Mouse (Mus musculus): Measurements from ENCODE around the gene Zcchc3.
"Not testable (repeated sequence)": the region's sequence is repeated elsewhere in the genome, so short reads cannot be mapped to it uniquely, and the experiment has no call there.

Gene Zcchc3

GRCm38 (mm10) chr2:152414591-152415165, at the start of gene Zcchc3:
TSS of gene Zcchc3 (minus strand) at chr2:152415027.
- peak; percentile 60 for DNase-seq (ENCODE audit: low read depth, low spot score)

- no peak for DNase-seq (ENCODE audit: low read depth, low spot score)
Measured at GRCm38 (mm10) chr2:152459241-152459640, 44.4 kb upstream of the Zcchc3 start.

GRCm38 (mm10) chr2:152452101-152452781, 37.4 kb upstream of the Zcchc3 start:
- DNase-seq (ENCODE audit: low read depth, low spot score) = no peak

DNA sequence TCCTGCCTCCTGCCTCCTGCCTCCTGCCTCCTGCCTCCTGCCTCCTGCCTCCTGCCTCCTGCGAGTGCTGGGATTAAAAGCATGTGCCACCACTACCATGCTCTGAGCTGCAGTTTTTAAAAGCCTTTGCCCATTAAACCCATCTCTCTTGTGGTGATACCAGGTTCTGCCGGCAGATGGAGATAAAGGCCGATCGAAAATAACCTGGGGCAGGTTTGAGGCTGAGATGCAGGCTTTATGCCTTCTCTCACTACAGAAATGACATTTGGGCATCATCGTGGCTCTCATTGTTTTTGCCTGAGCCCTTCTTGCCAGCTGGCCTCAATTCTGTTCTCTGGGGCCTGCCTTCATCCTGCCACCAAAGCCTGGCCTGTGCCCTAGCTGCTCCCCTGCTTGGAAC, 35.4 kb upstream of the Zcchc3 start:
- no peak for DNase-seq (ENCODE audit: low read depth, low spot score)

DNA sequence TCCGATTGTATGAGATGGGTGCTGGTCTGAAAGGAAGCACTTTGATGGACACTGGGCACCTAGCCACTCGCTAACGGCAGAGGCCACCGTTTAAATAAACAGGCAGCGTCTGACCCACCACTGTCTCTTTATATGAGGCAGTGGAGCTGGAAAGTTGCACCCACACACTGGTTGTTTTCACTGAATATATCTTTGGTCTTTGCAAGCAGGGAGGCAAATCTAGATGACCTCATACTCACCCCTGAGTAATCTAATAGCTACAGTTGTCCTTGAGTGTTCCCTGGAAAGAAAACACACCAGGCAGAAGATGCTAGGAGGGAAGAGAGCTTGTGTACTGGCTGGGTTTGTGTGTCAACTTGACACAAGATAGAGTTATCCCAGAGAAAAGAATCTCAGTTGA, 32.6 kb upstream of the Zcchc3 start:
- no peak for DNase-seq (ENCODE audit: low read depth, low spot score)

GRCm38 (mm10) chr2:152446642-152447041, 31.8 kb upstream of the Zcchc3 start:
- no peak for DNase-seq (ENCODE audit: low read depth, low spot score)

GRCm38 (mm10) chr2:152443281-152443680, 28.5 kb upstream of the Zcchc3 start:
- DNase-seq (ENCODE audit: low read depth, low spot score) = no peak

DNA sequence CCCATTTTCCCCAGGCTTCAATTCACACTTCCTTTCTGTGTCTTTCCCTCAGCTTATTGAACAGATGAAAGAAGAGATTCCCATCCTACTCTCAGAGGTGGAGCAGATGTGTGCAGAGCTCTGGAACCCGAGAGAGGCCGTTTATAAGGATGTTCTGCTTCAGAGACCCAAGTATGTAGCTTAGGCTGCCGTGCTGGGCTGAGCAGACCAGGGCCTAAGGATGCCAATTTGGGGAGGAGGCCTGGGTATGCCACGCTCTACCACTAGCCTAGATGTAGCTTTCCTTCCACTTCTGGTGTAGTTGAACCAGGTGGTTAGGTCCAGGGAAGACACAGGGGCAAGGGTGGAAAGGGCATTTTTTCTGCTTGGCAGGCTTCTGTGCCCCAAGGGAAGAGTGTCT, 27.5 kb upstream of the Zcchc3 start:
- no peak for DNase-seq (ENCODE audit: low read depth, low spot score)

- no peak for DNase-seq (ENCODE audit: low read depth, low spot score)
Measured at GRCm38 (mm10) chr2:152439833-152440232, 25.0 kb upstream of the Zcchc3 start.

GRCm38 (mm10) chr2:152438963-152439362, 24.1 kb upstream of the Zcchc3 start:
- DNase-seq (ENCODE audit: low read depth, low spot score) = no peak

DNA sequence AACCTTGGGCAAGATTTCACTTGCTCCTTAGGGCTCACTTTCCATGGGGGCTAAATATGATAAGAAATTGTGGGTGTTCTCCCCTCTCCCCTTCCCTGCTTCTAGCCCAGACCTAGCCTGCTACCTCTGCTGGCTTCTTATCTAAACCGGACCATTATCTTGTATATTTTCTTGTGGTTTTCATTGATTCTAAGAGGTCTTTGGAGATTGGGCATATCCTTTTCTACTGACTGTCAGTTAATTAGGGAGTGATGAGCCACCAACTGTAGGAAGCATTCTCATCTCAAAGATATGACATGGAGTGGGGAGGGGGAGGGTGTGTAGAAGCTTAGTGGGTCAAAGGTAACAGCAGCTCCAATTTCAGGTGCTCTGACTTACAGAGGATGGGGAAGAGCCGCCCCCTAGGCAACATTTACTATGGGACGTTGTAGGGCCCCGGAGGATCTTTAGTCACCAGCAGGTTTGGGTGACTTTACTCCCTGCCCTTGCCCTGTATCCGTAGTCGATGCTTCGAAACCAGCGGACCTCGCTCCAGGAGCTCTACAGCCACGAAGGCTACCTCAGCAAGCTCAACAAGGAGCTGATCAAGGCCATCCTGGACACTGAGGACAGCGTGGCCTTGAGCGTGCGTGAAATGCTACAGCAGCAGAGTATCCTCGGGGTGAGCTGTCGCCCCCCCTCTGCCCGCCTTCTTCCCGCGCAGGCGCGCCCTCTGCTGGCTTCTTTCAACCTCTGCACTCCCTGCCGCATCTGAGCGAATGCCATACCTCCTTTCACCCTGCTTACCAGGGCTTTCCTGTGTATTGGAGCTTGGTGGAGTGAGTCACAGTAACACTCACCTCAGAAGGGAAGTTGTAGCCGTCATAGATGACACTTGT, 22.4 kb upstream of the Zcchc3 start:
- peak; percentile 39 for DNase-seq (ENCODE audit: low read depth, low spot score)

DNA sequence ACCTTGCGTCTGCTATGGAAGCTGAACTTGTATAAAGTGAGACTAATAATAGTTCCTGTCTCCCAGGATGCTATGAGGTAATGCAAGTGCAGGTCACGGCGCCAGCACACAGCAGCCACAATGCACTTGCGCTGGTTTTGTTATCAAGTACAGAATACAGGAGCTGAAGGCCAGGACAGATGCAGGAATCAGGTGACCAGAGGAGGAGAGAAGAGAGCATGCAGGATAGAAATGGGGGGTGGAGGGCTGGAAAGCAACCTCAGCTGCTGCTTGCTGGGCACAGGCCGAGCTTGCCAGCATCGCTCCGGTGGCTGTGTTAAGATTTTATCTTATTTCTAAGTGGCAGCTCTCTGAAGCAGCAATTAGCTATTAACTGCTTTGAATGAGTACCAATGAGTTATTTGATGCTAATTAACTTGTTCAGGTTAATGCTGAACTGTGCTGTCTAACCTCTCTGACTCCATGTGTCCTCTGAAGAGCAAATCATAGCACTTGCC, 21.6 kb upstream of the Zcchc3 start:
- DNase-seq (ENCODE audit: low read depth, low spot score) = no peak

- DNase-seq (ENCODE audit: low read depth, low spot score) = not testable (repeated sequence)
Measured at GRCm38 (mm10) chr2:152428481-152428880, 13.7 kb upstream of the Zcchc3 start.

DNA sequence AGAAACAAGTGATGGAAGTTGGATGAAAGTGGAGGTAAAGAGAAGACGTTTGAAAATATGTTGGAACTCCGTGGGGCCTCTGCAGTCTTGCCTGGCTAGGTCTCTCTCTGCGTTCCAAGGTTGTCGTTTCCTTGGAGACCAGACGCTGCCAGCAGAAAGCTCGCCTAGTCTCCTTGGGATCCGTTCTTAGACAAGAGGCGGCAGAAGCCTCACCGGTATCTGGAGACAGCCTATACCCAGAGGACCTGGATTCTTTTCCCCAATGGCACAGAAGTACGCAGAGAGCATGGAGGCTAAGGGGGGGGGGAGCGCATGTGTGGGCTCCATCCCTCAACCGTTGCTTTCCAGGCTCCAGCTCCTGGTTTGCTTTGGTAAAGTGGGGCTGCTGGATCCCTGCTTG, 12.7 kb upstream of the Zcchc3 start:
- no peak for DNase-seq (ENCODE audit: low read depth, low spot score)

GRCm38 (mm10) chr2:152415786-152416185, 959 bp upstream of the Zcchc3 start:
- no peak for DNase-seq (ENCODE audit: low read depth, low spot score)

GRCm38 (mm10) chr2:152415287-152415686, 460 bp upstream of the Zcchc3 start, which contains the start of gene 6820408C15Rik:
TSS of gene 6820408C15Rik (plus strand) at chr2:152415587.
- DNase-seq (ENCODE audit: low read depth, low spot score) = no peak

- no peak for DNase-seq (ENCODE audit: low read depth, low spot score)
Measured at GRCm38 (mm10) chr2:152413765-152414584, 852 bp downstream of the Zcchc3 start.

DNA sequence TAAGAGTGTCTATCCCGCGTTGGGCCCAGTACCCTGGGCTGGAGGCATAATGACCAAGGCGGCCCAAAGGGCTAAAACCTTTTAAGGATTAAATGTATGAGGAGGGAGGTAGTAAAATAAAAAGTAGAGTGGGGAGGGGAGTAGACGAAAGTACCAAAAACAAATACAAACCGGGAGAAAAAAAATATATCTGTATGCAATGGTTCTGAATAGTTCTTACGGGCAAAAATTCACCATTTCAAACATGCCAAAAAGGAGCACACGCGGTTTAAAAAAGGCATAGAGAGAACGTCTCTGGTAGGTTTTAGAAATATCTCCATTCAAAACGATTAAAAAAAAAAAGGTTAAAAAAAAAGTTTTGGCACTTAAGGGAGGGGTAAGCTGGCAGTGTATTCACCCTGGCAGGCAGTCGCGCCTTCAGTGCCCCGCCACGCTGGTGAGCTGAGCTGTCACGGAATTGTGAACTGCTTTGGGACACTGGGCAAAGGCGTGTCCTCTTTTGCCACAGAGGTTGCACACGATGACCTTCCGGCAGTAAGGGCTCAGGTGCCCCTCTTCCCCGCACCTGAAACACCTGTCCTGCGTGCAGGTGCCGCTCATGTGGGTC, 1.6 kb downstream of the Zcchc3 start:
- no peak for DNase-seq (ENCODE audit: low read depth, low spot score)

- no peak for DNase-seq (ENCODE audit: low read depth, low spot score)
Measured at GRCm38 (mm10) chr2:152412526-152413157, 2.2 kb downstream of the Zcchc3 start.

DNA sequence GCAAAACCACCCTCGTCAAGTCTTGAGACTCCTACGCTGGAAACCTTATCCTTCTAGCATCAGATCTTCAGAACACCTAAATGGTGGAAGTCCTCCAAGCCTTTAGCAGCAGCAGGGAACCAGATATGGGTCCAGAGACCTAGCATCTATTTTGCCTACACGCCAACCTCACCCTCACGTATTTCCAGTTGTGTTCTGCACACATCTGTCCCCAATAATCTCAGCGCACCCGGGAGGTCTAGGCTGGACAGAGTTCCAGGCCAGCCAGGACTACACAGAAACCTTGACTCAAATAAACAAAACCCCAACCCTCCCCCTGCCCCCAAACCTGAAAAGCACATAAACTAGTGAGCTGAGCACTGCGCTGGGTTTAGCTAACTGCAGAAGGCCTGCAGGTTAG, 3.4 kb downstream of the Zcchc3 start:
- no peak for DNase-seq (ENCODE audit: low read depth, low spot score)

- peak; percentile 46 for DNase-seq (ENCODE audit: low read depth, low spot score)
Measured at GRCm38 (mm10) chr2:152410971-152411371, 3.9 kb downstream of the Zcchc3 start.

All from skeletal muscle tissue, adult 2 months (tissue).